In genomic region chr11:119625943-119626342, GRCm38 (mm10) we compare ENCODE assay signal across 14 mouse cellular contexts. TPM values are rescaled to one million over a fixed set of nuclear protein-coding genes. Genes with fewer than 3 reads are reported as not detected.
A peak's percentile ranks its signal among the peaks of the same experiment; 100 is the strongest.
DNase-seq lines count a peak whose midpoint lies in the region; ATAC-seq and TF ChIP-seq lines count a peak whose summit lies in the region.
"Had no signal": no experiment of that assay in that cellular context is flagged by ENCODE, and none has a peak within 500 bp of the region (broad histone marks: within the 10 kb centered on the region; RNA-seq: fewer than 3 reads in every experiment).

No protein-coding gene starts in this region.

- H3K27ac ChIP-seq in forebrain, embryonic 13.5 days: peak overlapping the region; percentile 14; the same call in 1 of the 2 replicates
- H3K27ac ChIP-seq in forebrain, embryonic 11.5 days (ENCODE audit: low read depth, low read length): no peak overlapping the region
- H3K27ac ChIP-seq in left cerebral cortex, adult 2 months: no peak overlapping the region

- no peak overlapping the region for H3K4me2 ChIP-seq in forebrain, embryonic 13.5 days
- no peak overlapping the region for H3K4me2 ChIP-seq in forebrain, embryonic 11.5 days (ENCODE audit: low read depth, low read length, severe bottlenecking)

- H3K9ac ChIP-seq in forebrain, embryonic 13.5 days: no peak overlapping the region
- no peak overlapping the region for H3K9ac ChIP-seq in forebrain, embryonic 11.5 days (ENCODE audit: low read length)

- 82% methylated on average over 6 of the region's 6 CpGs for WGBS in forebrain, embryonic 13.5 days
- WGBS in forebrain, embryonic 11.5 days: 89% methylated on average over 6 of the region's 6 CpGs

- no peak for DNase-seq in forebrain, embryonic 11.5 days (ENCODE audit: low spot score)
- peak; percentile 49 for DNase-seq in left cerebral cortex, postnatal 4 days
- no peak for DNase-seq in left cerebral cortex, adult 2 months (ENCODE audit: extremely low spot score in 1 of 2, low spot score in 2 of 2)
- DNase-seq in cerebellum, adult 8-10 months: peak; percentile 30
- peak; percentile 26 for DNase-seq in mesoderm, embryonic 11.5 days (ENCODE audit: low read depth, low spot score)
- no peak for DNase-seq in gastrocnemius, postnatal 14 days
- DNase-seq in thymus, postnatal 36 days: no peak
- DNase-seq: adrenal gland, postnatal 14 days; gastrocnemius, postnatal 25 days; kidney, adult 18-20 months; kidney, postnatal 14 days; lung, postnatal 10 days had no signal

- H3K27me3 ChIP-seq in forebrain, embryonic 13.5 days: no peaks in the 10 kb centered on the region
- no peaks in the 10 kb centered on the region for H3K27me3 ChIP-seq in forebrain, embryonic 11.5 days (ENCODE audit: control insufficient read depth, insufficient read depth, low read length)

- intact Hi-C loops in left cerebral cortex, postnatal 4 days (cut with DNase I): no loop called here
- intact Hi-C loops in left cerebral cortex, adult 2 months (cut with DNase I): no loop called here
- intact Hi-C loops in gastrocnemius, postnatal 14 days (cut with DNase I; ENCODE audit: low total_unique reads): no loop called here

- no peak for ATAC-seq in forebrain, embryonic 13.5 days
- ATAC-seq in forebrain, embryonic 11.5 days (replicated peaks; ENCODE audit: low FRiP score): no peak

- H3K4me1 ChIP-seq in forebrain, embryonic 13.5 days: peaks cover 21% of the 10 kb centered on the region
- H3K4me1 ChIP-seq in forebrain, embryonic 11.5 days (replicated peaks; ENCODE audit: control insufficient read depth, insufficient read depth, low read length): no peaks in the 10 kb centered on the region

- H3K36me3 ChIP-seq in forebrain, embryonic 13.5 days (ENCODE audit: poor library complexity, severe bottlenecking): no peaks in the 10 kb centered on the region
- H3K36me3 ChIP-seq in forebrain, embryonic 11.5 days (ENCODE audit: control insufficient read depth, insufficient read depth, low read length): no peaks in the 10 kb centered on the region

- no peaks in the 10 kb centered on the region for H3K9me3 ChIP-seq in forebrain, embryonic 13.5 days (replicated peaks)
- no peaks in the 10 kb centered on the region for H3K9me3 ChIP-seq in forebrain, embryonic 11.5 days (ENCODE audit: control insufficient read depth, low read length)
- H3K9me3 ChIP-seq: megakaryocyte, embryonic 14.5 days had no signal

- no peak overlapping the region for H3K4me3 ChIP-seq in forebrain, embryonic 13.5 days
- H3K4me3 ChIP-seq in forebrain, embryonic 11.5 days (ENCODE audit: low read depth, low read length): no peak overlapping the region
- H3K4me3 ChIP-seq in left cerebral cortex, adult 2 months: no peak overlapping the region
- H3K4me3 ChIP-seq: megakaryocyte, embryonic 14.5 days had no signal

- TF ChIP-seq CTCF in left cerebral cortex, adult 2 months (IDR thresholded peaks at IDR 0.05): no peak

RNA-seq across cellular contexts. Expression of gene Rptor, which starts 23.2 kb away (rescaled TPM):
- polyA plus RNA-seq in forebrain, embryonic 13.5 days (2015; fragmentation: Nextera tagmentation; extraction: Ambion mirVana): 9.2 and 10.2 TPM in 2 replicates
- polyA plus RNA-seq in forebrain, embryonic 11.5 days (2014; fragmentation: Nextera tagmentation; extraction: Ambion mirVana): 18.6 and 19.2 TPM in 2 replicates
- 10 to 100 TPM; 57.1 to 58.0 TPM for total RNA-seq in left cerebral cortex, postnatal 4 days (2021)
- total RNA-seq in left cerebral cortex, adult 2 months (2021): 10 to 100 TPM; 64.2 to 70.0 TPM
- 10 to 100 TPM; 25.7 to 26.9 TPM for total RNA-seq in gastrocnemius, postnatal 14 days (2021)

Comparison
In these comparisons a context has a peak if more than half of its experiments do, and no peak if none do; other contexts are left out.
1. DNase-seq: peak in left cerebral cortex, postnatal 4 days (single experiment), cerebellum, adult 8-10 months (single experiment) and mesoderm, embryonic 11.5 days (single experiment); none in forebrain, embryonic 11.5 days (single experiment), left cerebral cortex, adult 2 months (0 of 2), gastrocnemius, postnatal 14 days (single experiment) and thymus, postnatal 36 days (0 of 2).